Mouse (Mus musculus) embryonic facial prominence, embryonic 13.5 days (tissue): Measurements from ENCODE around the gene Acbd4. TPM values are rescaled to one million over a fixed set of nuclear protein-coding genes. Genes with fewer than 3 reads are reported as not detected.

Experiments
- ATAC-seq: fragments of 200-750 bp; cut with Nextera tagmentation; 2 replicates; pipeline ENCODE4 v1.8.0; 2017; ENCODE audit warnings: low read depth; ENCODE audit not compliant: insufficient number of reproducible peaks, insufficient read depth, low FRiP score, low TSS enrichment
- H3K27ac ChIP-seq: fragments of 300-500 bp; sonication (generic); 2 replicates; pipeline ENCODE4 v1.5.1; 2015; ENCODE audit warnings: moderate library complexity, mild to moderate bottlenecking, inconsistent platforms
- H3K27me3 ChIP-seq: fragments of 300-500 bp; sonication (generic); 2 replicates; pipeline ENCODE4 v1.6.1; 2015; ENCODE audit warnings: mild to moderate bottlenecking, inconsistent platforms
- H3K36me3 ChIP-seq: fragments of 300-500 bp; sonication (generic); 2 replicates; pipeline ENCODE4 v1.6.1; 2015; ENCODE audit warnings: mild to moderate bottlenecking, inconsistent platforms
- H3K4me1 ChIP-seq: fragments of 300-500 bp; sonication (generic); 2 replicates; pipeline ENCODE4 v1.6.1; 2015; ENCODE audit warnings: inconsistent platforms
- H3K4me2 ChIP-seq: fragments of 300-500 bp; sonication (generic); 2 replicates; pipeline ENCODE4 v1.6.1; 2015; ENCODE audit warnings: moderate library complexity, mild to moderate bottlenecking, inconsistent platforms
- H3K4me3 ChIP-seq: fragments of 300-500 bp; sonication (generic); 2 replicates; pipeline ENCODE4 v1.5.1; 2015; ENCODE audit warnings: mild to moderate bottlenecking, inconsistent platforms
- H3K9ac ChIP-seq: fragments of 300-500 bp; sonication (generic); 2 replicates; pipeline ENCODE4 v1.6.1; 2015; ENCODE audit warnings: mild to moderate bottlenecking, inconsistent platforms
- H3K9me3 ChIP-seq: fragments of 300-500 bp; sonication (generic); 2 replicates; pipeline ENCODE4 v1.6.1; 2016; ENCODE audit warnings: inconsistent platforms
- WGBS: fragments of 180-500 bp; shearing (Covaris S2); methylation state at CpG from one replicate; pipeline ENCODE4 v1.1.7; 2015; ENCODE audit warnings: mixed read lengths; 5-methylcytosine and 5-hydroxymethylcytosine counted together
- polyA plus RNA-seq: library from polyadenylated mRNA; unstranded; fragments of >200 nt; fragmentation: Nextera tagmentation; extraction: Ambion mirVana; gene quantifications from 2 replicates; pipeline ENCODE4 v1.2.1, GENCODE M21; 2015

Gene Acbd4
- polyA plus RNA-seq = 16.6 and 17.4 TPM in 2 replicates

DNA sequence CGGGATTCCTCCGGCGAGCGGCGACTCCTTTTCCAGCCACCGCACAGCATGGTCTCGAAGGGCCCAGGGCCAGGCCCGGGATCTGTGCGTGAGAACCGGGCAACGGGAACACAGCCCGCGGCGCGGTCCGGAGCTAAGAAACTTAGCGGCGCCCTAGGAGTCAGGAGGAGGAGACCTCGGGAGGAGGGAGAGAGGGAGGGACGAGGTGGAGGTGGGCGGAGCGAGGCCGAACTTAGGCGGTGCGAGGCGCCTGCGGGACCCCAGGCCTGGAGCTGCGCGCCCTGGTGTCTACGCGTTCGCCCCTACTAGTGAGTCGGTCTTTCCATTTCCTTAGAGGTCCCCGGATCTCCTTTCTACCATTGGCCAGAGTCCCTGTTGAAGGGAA is at the start of gene Acbd4, which contains the start of gene Plcd3:
TSS of gene Acbd4 (plus strand) at position 202 of the 385 bp plus-strand sequence.
TSS of gene Plcd3 (minus strand) at position 178 of the 385 bp plus-strand sequence.
- Histone ChIP-seq H3K4me3 (peak within 1 kb of the TSS; percentile 55), H3K36me3 (no peaks in the 10 kb centered on the region), H3K9me3 (no peaks in the 10 kb centered on the region), H3K4me2 (peak within 1 kb of the TSS; percentile 73), H3K4me1 (peaks cover 45% of the 10 kb centered on the region), H3K9ac (peak within 1 kb of the TSS; percentile 71), H3K27ac (no peak within 1 kb of the TSS), H3K27me3 (peaks cover 69% of the 10 kb centered on the region)
- under 1% methylated on average over 34 of the region's 34 CpGs for WGBS
- ATAC-seq = no peak

DNA sequence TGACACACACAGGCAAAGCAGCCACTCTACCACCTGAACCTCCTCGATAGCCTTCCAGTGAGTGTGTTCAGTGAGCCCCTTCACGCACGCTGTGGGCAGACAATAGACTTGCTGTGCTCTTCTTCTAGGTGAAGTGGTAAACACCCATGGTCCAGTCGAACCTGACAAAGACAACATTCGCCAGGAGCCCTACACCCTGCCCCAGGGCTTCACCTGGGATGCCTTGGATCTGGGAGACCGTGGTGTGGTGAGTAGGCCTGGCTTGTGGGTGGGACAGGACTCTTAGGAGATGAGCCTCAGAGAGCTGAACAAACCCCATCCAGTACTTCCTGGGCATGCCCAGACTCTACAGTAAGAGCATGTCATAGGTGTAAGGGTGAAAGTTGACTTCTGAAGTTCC is 49.4 kb upstream of the Acbd4 start:
- Histone ChIP-seq H3K4me3 (no peak overlapping the region), H3K9me3 (no peaks in the 10 kb centered on the region), H3K27me3 (no peaks in the 10 kb centered on the region), H3K27ac (no peak overlapping the region), H3K9ac (no peak overlapping the region), H3K36me3 (peaks cover 71% of the 10 kb centered on the region), H3K4me1 (no peaks in the 10 kb centered on the region), H3K4me2 (no peak overlapping the region)
- WGBS = 89% methylated on average over 6 of the region's 6 CpGs
- ATAC-seq = no peak

DNA sequence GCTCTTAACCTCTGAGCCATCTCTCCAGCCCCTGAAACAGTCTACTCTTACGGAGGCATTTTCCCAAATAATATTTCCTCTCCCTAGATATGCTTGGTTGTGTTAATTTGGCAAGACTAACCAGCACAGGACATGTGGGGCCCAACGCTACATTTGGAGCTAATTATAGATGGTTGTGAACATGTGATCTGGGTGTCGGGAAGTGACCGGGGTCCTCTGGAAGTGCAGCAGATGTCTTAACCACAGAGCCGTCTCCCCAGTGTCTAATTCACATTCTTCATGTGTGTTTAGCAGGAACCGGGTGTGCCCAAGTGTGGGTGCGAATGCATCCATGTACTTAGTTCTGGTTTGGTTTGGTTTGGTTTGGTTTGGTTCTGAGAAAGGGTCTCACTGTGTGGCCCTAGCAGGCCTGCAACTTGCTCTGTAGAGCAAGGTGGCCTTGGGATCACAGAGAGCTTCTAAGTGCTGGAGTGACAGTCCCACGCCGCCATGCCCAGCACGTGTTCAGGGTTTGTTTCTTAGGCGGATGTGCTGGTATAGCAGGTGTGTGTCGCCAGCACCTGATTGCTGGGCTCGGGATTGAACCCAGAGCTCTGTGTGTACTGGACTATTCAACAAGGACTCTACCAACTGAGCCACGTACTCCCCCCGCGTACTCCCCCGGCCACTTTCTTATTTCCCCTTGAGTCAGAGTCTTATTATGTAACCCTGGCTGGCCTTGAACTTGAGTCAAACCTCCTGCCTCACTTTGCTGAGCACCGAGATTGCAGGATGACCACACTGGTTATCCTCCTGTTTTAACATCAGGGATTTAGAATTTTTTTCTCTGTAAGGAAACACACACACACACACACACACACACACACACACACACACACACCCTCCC is 48.0 kb upstream of the Acbd4 start:
- Histone ChIP-seq H3K4me3 (no peak overlapping the region), H3K36me3 (peaks cover 77% of the 10 kb centered on the region), H3K9ac (no peak overlapping the region), H3K27me3 (no peaks in the 10 kb centered on the region), H3K4me2 (no peak overlapping the region), H3K27ac (no peak overlapping the region), H3K4me1 (no peaks in the 10 kb centered on the region), H3K9me3 (no peaks in the 10 kb centered on the region)
- ATAC-seq = no peak
- 80% methylated on average over 18 of the region's 18 CpGs for WGBS

DNA sequence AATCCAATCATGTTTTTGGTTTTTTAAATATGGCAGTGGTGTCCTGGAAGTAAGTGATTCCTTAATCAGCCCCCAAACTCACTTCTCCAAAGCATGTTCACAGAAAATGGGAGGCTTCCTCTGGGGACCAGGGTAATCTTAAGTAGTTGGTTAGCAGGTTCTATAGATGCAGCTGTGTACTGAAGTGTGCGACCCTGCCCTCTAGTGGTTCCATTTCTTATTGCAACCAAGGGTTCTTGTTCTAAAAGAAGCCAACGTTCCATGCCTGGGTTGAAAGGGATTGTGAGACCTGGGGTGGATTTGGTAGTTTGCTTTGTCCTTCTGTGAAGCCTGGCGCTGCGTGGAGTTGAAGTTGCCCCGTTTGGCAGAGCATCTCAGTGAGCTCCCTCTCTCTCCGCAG is 46.7 kb upstream of the Acbd4 start:
- H3K9ac ChIP-seq = no peak overlapping the region
- no peaks in the 10 kb centered on the region for H3K9me3 ChIP-seq
- WGBS = 53% methylated on average over 6 of the region's 6 CpGs
- peaks cover 87% of the 10 kb centered on the region for H3K36me3 ChIP-seq
- H3K4me2 ChIP-seq = no peak overlapping the region
- ATAC-seq = no peak
- no peak overlapping the region for H3K4me3 ChIP-seq
- H3K27me3 ChIP-seq = no peaks in the 10 kb centered on the region
- no peak overlapping the region for H3K27ac ChIP-seq
- no peaks in the 10 kb centered on the region for H3K4me1 ChIP-seq

- peaks cover 86% of the 10 kb centered on the region for H3K36me3 ChIP-seq
- H3K9ac ChIP-seq = 0 out of 2 replicates have a peak overlapping the region, but pooled peaks have one; percentile 21
- WGBS = 94% methylated on average over 7 of the region's 7 CpGs
These were observed 44.8 kb upstream of the Acbd4 start for GRCm38 (mm10) chr11:103056636-103057035.

DNA sequence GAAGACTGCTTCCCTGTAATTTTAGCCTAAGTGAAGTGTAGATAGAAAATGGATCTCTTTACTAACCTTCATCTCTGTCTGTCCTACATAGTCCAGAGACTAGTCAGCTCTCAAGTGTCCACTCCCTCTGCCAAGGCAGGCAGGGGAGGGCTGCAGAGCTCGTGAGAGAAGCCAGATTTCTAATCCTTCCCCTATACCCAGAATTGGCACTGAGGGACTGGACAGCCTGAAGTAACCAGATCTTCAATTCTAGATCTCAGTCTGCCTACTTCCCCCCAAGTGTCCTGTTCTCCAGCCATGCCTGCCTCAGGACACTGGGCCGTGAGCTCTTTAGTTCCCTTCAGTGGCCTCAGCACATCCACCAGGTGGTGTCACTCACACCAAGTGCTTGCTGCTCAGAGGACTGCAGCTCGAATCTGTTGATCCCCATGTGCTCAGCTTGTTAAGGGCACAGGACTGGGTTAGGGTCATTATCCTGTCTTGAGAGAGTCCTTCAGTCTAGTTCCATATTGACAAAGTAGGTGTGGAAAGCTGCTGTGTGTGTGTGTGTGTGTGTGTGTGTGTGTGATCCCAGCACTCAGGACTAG is 42.9 kb upstream of the Acbd4 start:
- Histone ChIP-seq H3K4me1 (no peaks in the 10 kb centered on the region), H3K9ac (no peak overlapping the region), H3K36me3 (peaks cover 79% of the 10 kb centered on the region), H3K27ac (no peak overlapping the region), H3K9me3 (no peaks in the 10 kb centered on the region), H3K4me3 (no peak overlapping the region), H3K4me2 (no peak overlapping the region), H3K27me3 (no peaks in the 10 kb centered on the region)
- ATAC-seq = no peak
- 81% methylated on average over 3 of the region's 3 CpGs for WGBS

More at GRCm38 (mm10) chr11:103056636-103057035, 44.8 kb upstream of the Acbd4 start:
- H3K4me3 ChIP-seq = no peak overlapping the region
- H3K4me2 ChIP-seq = no peak overlapping the region
- no peak for ATAC-seq
- H3K27ac ChIP-seq = no peak overlapping the region
- H3K9me3 ChIP-seq = no peaks in the 10 kb centered on the region
- no peaks in the 10 kb centered on the region for H3K27me3 ChIP-seq
- H3K4me1 ChIP-seq = no peaks in the 10 kb centered on the region

GRCm38 (mm10) chr11:103066191-103067050 is 35.1 kb upstream of the Acbd4 start:
- no peak for ATAC-seq
- 88% methylated on average over 14 of the region's 14 CpGs for WGBS
- H3K27ac ChIP-seq = peak overlapping the region; percentile 62; the same call in 1 of the 2 replicates

DNA sequence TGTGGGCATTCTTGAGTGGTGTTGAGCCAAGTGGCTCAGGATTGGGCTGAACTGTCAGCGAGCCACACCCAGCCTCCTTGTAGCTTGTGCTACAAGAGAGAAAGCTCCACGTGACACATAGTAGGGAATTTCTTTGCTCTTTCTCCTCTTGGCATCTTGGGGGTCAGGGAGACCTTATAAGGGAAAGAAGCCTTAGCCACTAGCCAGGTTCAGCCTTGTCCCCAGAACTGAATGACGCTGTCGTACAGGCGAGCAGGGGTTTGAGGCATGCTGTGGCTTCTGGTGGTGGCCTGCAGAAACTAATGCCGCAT is 34.5 kb upstream of the Acbd4 start:
- WGBS = 89% methylated on average over 6 of the region's 6 CpGs
- Histone ChIP-seq H3K27me3 (no peaks in the 10 kb centered on the region), H3K9ac (0 out of 2 replicates have a peak overlapping the region, but pooled peaks have one; percentile 36), H3K9me3 (no peaks in the 10 kb centered on the region), H3K4me1 (peaks cover 10% of the 10 kb centered on the region), H3K4me3 (no peak overlapping the region), H3K4me2 (no peak overlapping the region), H3K36me3 (peaks cover 90% of the 10 kb centered on the region), H3K27ac (peak overlapping the region; percentile 62)
- ATAC-seq = no peak

More at GRCm38 (mm10) chr11:103066191-103067050, 35.1 kb upstream of the Acbd4 start:
- H3K4me3 ChIP-seq = no peak overlapping the region
- H3K9me3 ChIP-seq = no peaks in the 10 kb centered on the region
- H3K4me2 ChIP-seq = no peak overlapping the region
- H3K36me3 ChIP-seq = peaks cover 91% of the 10 kb centered on the region
- H3K27me3 ChIP-seq = no peaks in the 10 kb centered on the region
- H3K4me1 ChIP-seq = peaks cover 10% of the 10 kb centered on the region
- no peak overlapping the region for H3K9ac ChIP-seq

- no peaks in the 10 kb centered on the region for H3K27me3 ChIP-seq
- H3K4me3 ChIP-seq = no peak overlapping the region
- no peaks in the 10 kb centered on the region for H3K9me3 ChIP-seq
- H3K9ac ChIP-seq = 0 out of 2 replicates have a peak overlapping the region, but pooled peaks have one; percentile 36
- ATAC-seq = no peak
- no peak overlapping the region for H3K4me2 ChIP-seq
- peak overlapping the region; percentile 62 for H3K27ac ChIP-seq
- 65% methylated on average over 8 of the region's 8 CpGs for WGBS
- H3K4me1 ChIP-seq = peaks cover 10% of the 10 kb centered on the region
- peaks cover 90% of the 10 kb centered on the region for H3K36me3 ChIP-seq
These were observed 34.0 kb upstream of the Acbd4 start for GRCm38 (mm10) chr11:103067457-103068001.

- Histone ChIP-seq H3K27ac (peak overlapping the region; percentile 62), H3K36me3 (peaks cover 85% of the 10 kb centered on the region), H3K4me2 (no peak overlapping the region), H3K27me3 (no peaks in the 10 kb centered on the region), H3K9ac (no peak overlapping the region), H3K9me3 (no peaks in the 10 kb centered on the region), H3K4me1 (peaks cover 10% of the 10 kb centered on the region), H3K4me3 (no peak overlapping the region)
- WGBS = 88% methylated on average over 4 of the region's 4 CpGs
- ATAC-seq = no peak
These were observed 33.2 kb upstream of the Acbd4 start for GRCm38 (mm10) chr11:103068272-103068671.

DNA sequence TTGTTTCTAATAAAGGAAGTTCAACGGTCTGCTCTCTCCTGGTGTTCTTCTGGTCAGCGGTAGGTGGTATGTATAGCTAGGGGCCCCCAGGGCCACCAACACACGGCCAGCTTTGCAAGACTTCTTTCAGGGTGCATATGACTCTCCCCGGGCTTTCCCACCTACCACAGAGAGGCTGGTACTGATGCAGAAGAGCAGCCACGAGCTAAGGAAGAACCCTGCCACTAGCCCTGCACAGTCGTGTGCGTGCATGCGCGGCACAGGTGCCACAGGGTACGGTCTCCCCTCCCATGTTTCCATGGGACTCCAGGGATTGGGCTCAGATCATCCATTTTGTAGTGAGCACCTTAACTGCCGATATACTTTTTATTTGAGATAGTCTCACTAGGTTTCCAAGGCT is 32.6 kb upstream of the Acbd4 start:
- peaks cover 10% of the 10 kb centered on the region for H3K4me1 ChIP-seq
- peaks cover 79% of the 10 kb centered on the region for H3K36me3 ChIP-seq
- no peak overlapping the region for H3K4me3 ChIP-seq
- no peaks in the 10 kb centered on the region for H3K27me3 ChIP-seq
- H3K4me2 ChIP-seq = no peak overlapping the region
- no peak overlapping the region for H3K27ac ChIP-seq
- H3K9me3 ChIP-seq = no peaks in the 10 kb centered on the region
- WGBS = 94% methylated on average over 11 of the region's 11 CpGs
- no peak overlapping the region for H3K9ac ChIP-seq
- no peak for ATAC-seq
